Mouse (Mus musculus): ENCODE data around the gene Tmem210. TPM values are rescaled to one million over a fixed set of nuclear protein-coding genes. Genes with fewer than 3 reads are reported as not detected.

Tmem210 gene
- total RNA-seq, 2 experiments from 2014 or later: not detected

DNA sequence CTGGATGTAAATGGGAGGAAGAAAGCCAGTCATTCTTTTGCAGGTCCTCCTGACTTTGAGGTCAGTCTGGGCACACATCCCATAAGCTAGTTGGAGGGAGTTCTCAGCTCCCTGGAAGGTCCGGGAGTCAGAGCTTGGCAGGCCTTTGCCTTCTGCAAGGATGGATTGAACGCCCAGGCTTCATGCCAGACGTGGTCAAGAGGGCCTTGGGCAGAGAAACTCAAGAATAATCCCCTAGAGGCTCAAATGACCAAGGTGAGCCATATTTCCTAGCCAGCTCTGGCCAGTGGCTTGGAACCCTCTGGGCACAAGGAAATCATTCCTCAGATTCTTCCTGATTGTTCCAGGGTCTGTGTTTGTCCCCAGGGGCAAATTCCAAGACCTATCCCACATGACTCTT lies 23.1 kb upstream of the Tmem210 start:
- DNase-seq (ENCODE audit: low spot score in 2 of 2): no peak

DNA sequence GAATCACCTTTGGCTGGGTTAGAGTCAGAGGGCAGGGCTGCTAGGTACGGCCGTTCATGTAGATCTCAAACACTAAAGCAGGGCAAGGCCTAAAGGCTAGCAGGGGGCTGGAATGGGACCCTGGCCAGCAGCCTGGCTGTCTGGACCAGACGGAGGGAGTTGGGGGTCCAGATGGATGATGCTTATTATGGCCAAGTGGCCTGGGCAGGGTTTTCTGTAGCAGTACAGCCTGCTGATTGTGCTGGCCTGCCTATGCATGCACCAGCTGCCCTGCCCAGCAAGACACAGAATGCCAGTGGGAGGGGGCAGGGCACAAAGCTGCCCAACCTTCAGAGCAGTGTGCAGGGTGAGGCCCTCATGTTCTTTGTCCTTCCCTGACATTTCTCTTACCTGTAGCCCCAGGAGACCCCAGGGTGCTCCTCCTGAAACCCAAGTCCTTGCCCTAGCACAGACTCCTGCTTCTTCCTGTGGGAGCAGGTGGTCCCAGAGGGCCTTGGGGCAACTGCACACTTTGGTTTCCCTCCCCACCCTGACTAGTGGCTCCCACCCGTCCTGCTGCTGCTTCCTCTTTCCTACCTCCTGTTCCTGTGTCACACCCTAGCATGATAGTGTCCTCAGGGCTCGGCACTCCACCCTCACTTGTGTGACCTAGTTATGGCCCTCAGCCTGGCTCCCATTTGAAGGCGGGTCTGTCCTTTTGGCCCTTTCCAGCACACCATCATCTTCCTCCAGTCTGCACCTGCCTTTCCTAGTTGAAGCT lies 21.9 kb upstream of the Tmem210 start:
- no peak for DNase-seq (ENCODE audit: low spot score in 2 of 2)

DNA sequence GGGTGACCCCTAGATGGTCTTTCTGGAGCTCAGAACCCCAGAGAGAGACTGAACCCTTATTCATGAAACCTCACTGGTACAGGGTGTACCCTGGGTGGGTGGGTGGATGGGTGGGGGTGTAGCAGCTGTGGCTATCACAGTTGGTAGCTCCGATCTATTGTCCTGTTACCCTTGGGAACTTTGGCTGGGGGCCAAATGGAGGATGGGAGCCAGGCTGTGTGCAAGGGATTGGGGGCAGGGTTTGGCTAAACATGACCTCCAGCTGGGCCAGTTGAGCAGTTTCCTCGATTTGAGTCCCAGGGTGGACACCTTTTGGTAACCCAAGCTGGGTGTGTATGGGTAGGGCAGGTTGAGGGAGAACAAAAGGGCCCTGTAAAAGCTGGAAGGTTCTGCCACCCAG lies 21.2 kb upstream of the Tmem210 start:
- no peak for DNase-seq (ENCODE audit: low spot score in 2 of 2)

DNA sequence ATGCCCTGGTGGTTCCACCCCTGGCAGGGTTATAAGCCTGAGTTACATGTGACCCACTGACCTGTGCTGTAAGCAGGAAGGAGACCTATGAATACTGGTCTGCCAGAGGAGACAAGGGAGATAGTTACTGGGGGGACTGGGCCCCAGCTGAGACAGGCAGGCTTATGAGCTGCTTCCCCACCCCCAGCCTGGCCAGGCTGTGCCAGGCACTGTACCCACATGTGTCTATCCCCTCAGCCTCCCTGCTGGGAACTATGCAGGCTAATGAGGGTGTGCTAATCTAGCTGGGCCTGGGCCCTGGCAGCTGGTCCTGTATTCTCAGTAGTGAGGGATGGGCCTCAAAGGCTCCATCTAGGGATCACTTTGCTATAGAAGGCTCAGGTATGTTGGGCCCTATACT lies 20.7 kb upstream of the Tmem210 start:
- DNase-seq (ENCODE audit: low spot score in 2 of 2): no peak

DNA sequence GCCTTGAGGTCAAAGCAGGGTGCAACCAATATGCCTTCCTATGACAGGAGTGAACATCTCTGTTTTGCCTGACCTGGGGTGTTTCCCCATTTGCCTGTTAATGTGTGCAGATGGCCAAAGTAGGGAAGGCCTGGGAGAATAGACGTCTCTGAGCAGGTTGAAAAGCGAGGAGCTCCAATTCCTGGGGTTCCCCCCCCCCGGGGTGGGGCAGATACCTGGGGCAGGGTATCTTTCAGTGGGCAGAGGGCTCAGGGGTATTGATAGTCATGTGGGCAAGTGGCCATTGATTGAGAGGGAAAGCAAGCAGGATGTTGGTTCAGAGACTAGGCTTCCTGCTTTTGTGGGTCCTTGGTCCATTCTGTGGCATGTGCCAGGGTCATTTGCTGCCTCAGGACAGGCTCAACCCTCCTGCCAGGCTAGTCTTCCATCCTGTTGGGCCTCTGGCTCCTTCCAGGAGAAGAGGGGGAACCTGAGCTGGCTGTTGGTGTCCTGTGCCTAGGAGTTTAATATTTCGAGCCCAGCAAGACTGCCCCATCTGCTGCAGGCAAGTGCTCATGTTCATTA lies 20.1 kb upstream of the Tmem210 start:
- DNase-seq (ENCODE audit: low spot score in 2 of 2): no peak

DNA sequence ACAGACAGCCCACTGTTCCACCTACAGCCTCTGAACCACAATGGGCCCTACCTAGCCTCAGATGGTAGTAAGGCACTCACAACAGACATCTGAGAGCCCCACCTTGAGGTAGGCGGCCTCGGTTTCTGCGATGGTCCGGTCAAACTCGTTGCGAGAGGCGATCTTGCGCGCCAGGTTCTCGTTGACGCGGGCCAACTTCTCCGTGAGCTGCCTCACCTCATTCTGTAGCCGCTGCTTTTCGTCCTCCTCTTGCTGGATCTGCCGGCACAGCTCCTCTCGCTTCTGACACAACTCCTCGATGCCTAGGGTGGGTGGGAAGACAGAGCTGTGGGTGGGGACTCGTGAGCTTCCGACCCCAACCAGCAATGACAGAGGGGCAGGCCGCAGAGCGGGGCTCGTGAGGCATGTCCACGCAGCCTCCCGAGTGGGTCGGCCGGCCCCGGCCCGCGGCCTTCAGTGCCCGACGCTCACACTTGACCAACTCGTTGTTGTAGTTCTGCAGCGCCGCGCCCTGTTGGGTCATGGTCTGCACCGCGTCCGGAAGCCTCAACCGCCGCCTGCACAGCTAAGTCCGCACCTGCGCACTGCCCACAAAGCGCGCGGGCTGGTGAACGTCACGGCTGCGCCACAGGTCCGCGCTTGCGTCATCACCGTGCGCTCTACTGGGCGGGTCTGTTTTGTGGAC lies 16.0 kb upstream of the Tmem210 start, which contains the start of the genes Ssna1 and Anapc2:
TSS of gene Ssna1 (minus strand) at position 612 of the 685 bp plus-strand sequence.
TSS of gene Anapc2 (plus strand) at position 652 of the 685 bp plus-strand sequence.
- DNase-seq (ENCODE audit: low spot score in 2 of 2): peak; percentile 97 to 98

DNA sequence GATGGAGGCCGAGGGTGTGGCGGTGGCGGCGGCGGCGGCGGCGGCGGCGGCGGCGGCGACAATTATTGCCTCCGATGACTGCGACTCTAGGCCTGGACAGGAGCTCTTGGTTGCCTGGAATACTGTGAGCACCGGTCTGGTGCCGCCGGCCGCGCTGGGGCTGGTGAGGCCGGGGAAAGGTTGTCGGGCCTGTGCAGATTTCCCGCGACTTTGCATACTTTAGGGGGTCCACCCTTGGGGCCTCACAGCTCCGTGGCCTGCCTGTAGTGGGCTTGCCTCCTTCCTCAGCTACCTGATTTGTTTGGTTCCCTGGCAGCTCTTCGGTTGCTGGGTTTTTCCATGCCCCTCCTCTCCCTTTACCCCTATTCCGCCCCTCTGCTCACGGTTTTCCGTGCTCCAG lies 15.4 kb upstream of the Tmem210 start:
- DNase-seq (ENCODE audit: low spot score in 2 of 2): no peak

DNA sequence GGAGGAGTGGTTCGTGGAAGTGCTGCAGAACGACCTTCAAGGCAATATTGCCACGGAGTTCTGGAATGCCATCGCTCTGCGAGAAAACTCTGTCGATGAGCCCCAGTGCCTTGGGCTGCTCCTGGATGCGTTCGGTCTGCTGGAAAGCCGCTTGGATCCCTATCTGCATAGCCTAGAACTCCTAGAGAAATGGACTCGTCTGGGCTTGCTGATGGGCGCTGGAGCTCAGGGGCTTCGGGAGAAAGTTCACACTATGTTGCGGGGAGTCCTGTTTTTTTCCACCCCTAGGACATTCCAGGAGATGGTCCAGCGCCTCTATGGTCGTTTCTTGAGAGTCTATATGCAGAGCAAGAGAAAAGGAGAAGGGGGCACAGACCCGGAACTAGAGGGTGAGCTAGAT lies 14.9 kb upstream of the Tmem210 start:
- no peak for DNase-seq (ENCODE audit: low spot score in 2 of 2)

DNA sequence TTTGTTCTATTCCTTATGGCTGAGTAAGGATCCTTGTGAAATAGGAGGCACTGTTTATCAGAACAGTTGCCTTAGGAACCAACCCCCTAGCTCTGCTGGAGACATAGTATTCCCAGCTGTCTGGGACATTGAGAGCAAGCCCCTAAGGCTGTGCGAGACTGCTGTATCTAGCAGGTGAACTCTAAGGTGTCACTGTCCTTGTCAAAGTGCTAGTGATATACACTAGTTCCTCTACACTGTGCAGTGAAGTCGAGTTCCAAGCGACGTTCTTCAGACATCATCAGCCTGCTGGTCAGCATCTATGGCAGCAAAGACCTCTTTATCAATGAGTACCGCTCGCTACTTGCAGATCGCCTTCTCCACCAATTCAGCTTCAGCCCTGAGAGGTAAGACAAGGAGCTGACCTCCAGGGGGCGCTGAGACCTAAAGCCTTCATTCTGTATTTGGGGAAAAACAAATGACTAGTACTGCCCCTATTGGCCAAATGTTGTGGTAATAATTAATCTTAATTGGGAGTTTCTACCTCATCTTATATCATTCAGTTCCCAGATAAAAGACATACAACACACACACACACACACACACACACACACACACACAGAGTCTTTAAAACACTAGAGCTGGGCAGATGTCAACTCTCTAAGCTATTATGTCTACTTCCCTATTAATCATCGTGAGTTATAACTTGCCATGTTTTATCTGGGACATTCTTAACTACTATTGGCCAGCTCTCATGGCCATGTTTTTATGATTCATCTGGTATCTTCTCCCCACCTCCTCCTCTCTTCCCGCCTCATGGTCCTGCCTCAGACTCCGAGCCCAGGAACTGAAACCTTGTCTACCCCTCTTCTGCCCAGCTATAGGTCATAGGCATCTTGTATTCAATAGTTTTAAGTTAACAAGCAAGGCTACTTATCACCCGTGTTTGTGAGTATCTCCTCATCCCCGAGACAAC lies 8.7 kb upstream of the Tmem210 start:
- DNase-seq (ENCODE audit: low spot score in 2 of 2): peak in 1 of 2 experiments; percentile 81

DNA sequence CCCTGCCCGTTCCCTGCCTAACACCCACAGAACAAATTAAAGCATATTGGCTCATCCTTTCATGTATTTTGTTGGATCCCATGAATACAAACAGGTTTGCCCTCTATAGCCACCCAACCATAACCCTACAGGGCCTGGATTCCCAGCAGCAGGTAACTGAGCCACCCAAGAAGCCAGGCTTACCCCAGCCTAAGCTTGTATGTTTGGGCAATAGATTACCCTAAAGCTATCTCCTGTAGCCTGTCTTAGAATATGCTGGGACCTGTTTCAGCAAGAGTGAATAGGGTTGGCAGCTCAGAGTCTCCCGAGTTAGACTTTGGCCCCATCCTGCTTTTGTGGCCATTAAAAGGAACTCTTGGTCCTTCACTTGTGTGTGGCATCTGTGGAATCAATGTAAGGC lies 2.4 kb upstream of the Tmem210 start:
- DNase-seq (ENCODE audit: low spot score in 2 of 2): no peak

DNA sequence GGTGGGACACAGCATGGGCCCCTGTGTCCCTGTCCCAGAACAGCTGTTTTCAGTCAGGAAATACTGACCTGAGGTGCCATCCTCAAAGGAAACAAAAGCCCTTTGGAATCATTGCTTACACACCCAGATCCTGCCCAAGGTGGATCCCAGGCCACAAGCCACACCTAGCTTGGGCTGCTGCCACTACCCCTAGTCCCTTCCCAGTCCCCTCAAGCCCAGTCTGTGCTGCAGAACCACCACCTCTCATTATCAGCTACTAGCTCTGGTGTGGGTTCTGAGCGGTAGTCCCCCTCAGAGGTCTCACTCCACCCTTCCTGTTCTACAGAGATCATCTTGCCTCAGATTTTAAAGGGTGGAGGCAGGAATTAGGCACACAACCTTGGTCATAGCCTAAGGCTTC lies 1.6 kb upstream of the Tmem210 start:
- no peak for DNase-seq (ENCODE audit: low spot score in 2 of 2)

DNA sequence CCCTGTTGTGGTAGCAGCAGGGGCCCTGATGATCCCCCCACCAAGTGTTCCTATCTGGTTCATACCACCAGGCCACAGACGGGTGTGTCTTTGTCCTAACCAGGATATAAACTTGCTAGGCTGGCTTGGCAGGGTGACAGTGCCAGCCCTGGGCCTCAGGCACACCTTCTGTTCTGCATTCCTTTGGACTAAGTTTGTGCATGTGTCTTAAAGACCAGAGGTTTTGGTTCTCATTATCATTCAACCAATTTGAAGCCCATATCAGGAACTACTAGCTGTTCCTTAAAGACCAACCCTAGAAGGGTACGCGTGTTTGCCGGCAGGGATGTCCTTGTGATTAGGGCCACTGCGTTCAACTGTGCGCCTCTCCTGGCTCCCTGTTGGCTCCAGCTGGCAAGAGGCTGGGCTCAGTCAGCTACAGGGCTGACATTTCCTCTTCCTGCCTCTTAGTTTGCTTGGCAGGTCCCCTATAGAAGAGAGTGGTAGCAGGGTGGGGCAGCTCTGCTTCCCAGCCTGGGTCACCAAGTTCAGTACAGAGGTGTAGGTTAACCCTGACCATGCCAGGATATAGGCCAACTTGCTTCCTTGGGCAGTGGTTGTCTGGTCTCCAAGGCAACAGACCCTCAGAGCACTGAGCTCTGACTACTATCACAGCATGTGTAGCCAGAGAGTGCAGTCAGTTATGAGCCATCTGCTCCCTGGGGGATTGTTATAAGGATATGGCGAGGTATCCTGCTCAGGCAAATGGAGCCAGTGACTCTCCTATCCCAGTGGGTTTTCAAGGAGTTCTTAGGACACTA lies 908 bp upstream of the Tmem210 start:
- DNase-seq (ENCODE audit: low spot score in 2 of 2): no peak

DNA sequence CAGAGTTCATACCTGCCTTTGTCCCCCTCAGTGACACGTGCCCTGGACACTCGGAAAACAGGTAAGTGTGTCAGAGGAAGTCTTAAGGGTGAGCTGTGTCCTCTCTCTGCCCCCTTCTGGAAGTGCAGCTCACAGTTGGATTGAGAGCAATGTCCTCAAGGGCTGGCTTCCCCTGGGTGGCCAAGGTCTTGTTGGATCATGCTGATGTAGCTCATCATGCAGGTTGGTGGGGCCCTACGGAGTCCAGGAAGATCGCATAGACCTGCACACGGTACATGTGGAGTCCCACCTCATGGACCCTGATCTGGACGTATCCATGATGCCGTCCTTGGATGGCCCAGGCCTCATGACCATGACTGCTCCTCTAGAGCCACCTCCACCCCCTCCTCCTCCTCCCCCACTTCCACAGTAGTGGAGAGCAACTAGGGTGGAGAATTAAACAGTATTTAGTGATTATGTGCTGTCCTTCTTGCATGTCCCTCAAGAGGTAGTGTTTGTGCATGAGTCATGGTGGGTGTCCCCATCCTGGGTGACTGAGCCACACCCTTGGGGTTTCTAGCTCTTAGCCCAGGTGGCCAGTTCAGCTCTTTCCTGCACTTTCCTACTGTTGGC lies 895 bp downstream of the Tmem210 start:
- no peak for DNase-seq (ENCODE audit: low spot score in 2 of 2)

DNA sequence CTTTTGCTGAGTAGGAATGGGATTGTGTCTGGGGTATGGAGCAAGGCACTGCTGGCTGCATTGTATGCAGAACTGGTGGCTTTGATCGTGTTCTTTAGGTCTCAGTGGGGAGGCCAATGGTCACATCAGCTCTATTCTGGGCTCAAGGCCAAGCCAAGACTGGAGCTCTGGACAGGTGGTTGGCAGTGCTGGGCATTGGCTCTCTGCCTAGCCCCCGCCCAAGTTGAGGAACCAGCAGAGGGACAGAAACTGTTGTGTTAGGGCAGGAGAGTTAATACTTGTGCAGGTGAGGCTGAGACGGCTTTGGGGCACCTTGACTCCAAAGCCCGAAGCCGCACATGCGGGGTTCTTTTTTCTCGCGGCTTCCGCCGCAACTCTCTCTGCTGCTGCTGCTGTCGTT lies 1.7 kb downstream of the Tmem210 start, which contains the start of gene Lrrc26:
TSS of gene Lrrc26 (plus strand) at position 265 of the 400 bp plus-strand sequence.
- DNase-seq (ENCODE audit: low spot score in 2 of 2): peak in 1 of 2 experiments; percentile 53

DNA sequence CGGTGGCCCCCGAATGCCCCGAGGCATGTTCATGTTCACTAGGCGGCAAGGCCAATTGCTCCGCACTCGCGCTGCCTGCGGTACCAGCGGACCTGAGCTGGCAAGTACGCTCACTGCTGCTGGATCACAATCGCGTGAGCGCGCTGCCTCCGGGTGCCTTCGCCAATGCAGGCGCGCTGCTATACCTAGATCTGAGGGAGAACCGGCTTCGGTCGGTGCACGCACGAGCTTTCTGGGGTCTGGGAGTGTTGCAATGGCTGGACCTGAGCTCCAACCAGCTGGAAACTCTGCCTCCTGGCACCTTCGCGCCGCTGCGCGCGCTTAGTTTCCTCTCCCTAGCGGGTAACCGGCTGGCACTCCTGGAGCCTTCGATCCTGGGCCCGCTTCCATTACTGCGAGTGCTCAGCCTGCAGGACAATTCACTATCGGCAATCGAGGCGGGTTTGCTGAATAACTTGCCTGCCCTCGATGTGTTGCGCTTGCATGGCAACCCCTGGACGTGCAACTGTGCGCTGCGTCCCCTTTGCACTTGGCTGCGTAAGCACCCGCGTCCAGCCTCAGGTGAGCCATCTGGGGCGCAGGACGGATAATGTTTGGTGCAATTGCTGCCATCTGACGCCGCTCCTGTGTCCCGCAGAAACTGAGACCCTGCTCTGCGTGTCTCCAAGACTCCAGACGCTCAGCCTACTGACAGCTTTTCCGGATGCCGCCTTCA lies 2.3 kb downstream of the Tmem210 start:
- no peak for DNase-seq (ENCODE audit: low spot score in 2 of 2)

DNA sequence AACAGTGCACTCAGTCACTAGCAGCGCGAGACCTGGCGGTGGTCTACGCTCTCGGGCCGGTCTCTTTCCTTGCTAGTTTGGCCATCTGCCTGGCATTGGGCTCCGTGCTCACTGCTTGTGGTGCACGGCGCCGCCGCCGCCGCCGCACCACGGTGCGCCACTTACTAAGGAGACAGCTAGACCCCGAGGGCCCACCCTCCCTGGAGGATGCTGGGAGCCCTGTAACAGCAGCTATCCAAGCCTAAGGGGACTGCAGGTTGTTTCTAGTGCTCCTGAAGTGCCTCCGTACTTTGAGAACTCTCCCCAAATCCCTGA lies 2.8 kb downstream of the Tmem210 start:
- no peak for DNase-seq (ENCODE audit: low spot score in 2 of 2)

DNA sequence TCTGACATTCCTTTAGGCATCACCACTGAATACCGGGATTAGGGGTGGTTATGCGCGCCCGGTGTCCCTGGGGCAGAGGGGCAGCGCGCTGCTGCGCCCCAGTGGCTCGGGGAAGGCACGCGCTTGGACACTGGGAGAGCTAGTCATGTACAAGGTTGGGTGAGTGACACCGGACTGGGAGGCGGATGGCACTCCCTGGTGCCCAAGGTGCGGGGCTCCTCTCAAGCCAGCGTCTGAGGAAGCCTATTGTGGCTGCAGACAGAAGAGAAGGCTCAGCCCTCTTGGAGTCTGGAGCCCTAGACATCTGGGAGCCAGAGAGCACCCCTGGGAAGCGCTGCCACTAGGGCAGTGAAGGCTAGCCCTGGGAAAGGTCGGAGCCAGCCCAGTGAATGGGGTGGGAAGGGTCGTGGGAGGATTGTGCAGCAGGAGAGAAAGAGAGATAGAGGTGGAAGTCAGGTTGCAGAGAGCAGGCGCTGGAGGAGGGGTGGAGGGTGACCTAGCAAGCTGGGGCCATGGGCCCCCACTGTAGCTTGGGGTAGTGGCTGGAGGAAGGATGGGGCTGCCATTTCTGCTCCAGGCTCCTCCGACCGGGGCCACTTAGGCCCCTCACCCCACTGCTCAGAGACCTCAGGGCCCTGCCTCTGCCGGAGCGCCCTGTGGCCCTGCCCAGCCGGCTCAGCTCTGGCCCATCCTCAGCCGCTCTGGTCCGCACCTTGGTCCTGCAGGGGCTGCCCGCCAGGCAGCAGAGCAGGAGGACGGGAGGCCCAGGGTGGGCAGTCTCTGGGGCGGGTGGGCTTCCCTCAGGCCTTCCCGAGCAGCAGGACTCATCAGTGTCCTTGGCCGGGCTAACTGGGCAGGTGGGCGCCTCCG lies 3.5 kb downstream of the Tmem210 start:
- DNase-seq (ENCODE audit: low spot score in 2 of 2): no peak

DNA sequence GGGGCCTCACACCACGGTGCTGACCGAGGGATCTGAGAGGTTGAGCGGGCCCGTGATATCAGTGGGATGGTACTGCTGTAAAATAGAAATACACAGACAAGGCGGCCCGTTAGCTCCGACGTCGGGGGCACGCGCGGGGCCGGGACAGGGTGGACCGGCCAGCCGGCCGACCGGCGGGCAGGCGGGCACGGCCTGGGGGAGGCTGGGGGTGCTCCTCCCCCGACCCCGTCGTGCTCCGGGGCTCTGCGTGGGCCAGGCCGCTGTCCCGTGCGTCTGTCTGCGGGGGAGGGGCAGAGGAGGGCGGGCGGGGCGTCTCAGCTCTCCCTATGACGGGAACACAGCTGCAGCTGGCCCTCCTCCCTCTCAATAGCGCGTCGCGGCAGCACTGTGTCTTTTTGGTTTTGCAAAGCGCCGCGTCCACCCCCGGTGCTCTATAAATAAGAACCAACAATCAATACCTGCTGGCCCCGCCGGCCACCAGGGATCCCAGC lies 4.2 kb downstream of the Tmem210 start:
- DNase-seq (ENCODE audit: low spot score in 2 of 2): no peak
